Mouse (Mus musculus): ENCODE results near the gene Olfr166. TPM values are rescaled to one million over a fixed set of nuclear protein-coding genes. Genes with fewer than 3 reads are reported as not detected.
"Not testable (repeated sequence)": the region's sequence is repeated elsewhere in the genome, so short reads cannot be mapped to it uniquely, and the experiment has no call there.

Gene Olfr166
- not detected for total RNA-seq (2022)

DNA sequence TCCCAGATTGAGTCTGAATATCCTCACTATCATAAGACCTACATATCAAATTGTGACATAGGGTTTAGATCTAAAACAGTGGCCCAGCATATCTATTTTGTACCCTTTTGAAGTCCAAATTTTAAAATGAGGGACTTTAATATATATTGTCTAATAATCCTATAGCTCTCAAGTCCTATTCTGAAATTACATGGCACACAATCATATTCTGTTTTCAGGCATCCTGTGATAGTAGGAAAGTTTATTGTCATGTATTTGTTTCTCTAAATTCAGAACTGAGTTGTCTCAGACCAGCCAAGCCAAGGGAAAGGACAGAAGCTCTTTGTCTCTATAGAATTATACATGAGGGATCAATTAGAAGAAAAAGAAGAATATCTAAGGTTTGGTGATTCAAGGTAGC is at the start of gene Olfr166:
Olfr166 (plus strand) TSS at position 301 of the 400 bp plus-strand sequence.
- no peak for DNase-seq (ENCODE audit: low spot score in 2 of 2)

GRCm38 (mm10) chr16:19458741-19459140 is 24.8 kb upstream of the Olfr166 start:
- not testable (repeated sequence) for DNase-seq (ENCODE audit: low spot score in 2 of 2)

GRCm38 (mm10) chr16:19464365-19464764 is 19.1 kb upstream of the Olfr166 start:
- no peak for DNase-seq (ENCODE audit: low spot score in 2 of 2)

- DNase-seq (ENCODE audit: low spot score in 2 of 2): no peak
Observed at GRCm38 (mm10) chr16:19522166-19522565, 38.7 kb downstream of the Olfr166 start, which contains the start of gene Olfr167. Gene Olfr167 (minus strand): TSS chr16:19522266.

GRCm38 (mm10) chr16:19535455-19535854 is 52.0 kb downstream of the Olfr166 start, which contains the start of gene Olfr168:
Gene Olfr168 (minus strand): TSS chr16:19535555.
- DNase-seq (ENCODE audit: low spot score in 2 of 2): no peak

Other genes with a start within 250 kb of the Olfr166 start
- not detected for gene Olfr164, start 169.6 kb upstream of the Olfr166 start, total RNA-seq (2022)
- gene Olfr165, start 60.6 kb upstream of the Olfr166 start, total RNA-seq (2022): not detected
- gene Olfr167, start 38.6 kb downstream of the Olfr166 start, total RNA-seq (2022): not detected
- gene Olfr168, start 51.9 kb downstream of the Olfr166 start, total RNA-seq (2022): not detected
- not detected for gene Olfr169, start 88.1 kb downstream of the Olfr166 start, total RNA-seq (2022)
- gene Olfr170, start 128.2 kb downstream of the Olfr166 start, total RNA-seq (2022): not detected
- not detected for gene Olfr171, start 146.2 kb downstream of the Olfr166 start, total RNA-seq (2022)
- under 1 TPM in 1 of 4 experiments, not detected in 3; 0.16 TPM for gene Lamp3, start 222.7 kb downstream of the Olfr166 start, total RNA-seq (2022)

Data from left cerebral cortex, adult 8-10 months (tissue).